Comparison of ENCODE assay signal across 8 mouse cellular contexts in genomic region chr7:6358937-6359590, GRCm38 (mm10). TPM values are rescaled to one million over a fixed set of nuclear protein-coding genes. Genes with fewer than 3 reads are reported as not detected.
DNase-seq lines count a peak whose midpoint lies in the region; ATAC-seq and TF ChIP-seq lines count a peak whose summit lies in the region.

No protein-coding gene starts in this region.

- H3K36me3 ChIP-seq in forebrain, postnatal 0 days (ENCODE audit: insufficient read depth): peaks cover 18% of the 10 kb centered on the region
- H3K36me3 ChIP-seq in forebrain, embryonic 10.5 days (replicated peaks): peaks cover 8% of the 10 kb centered on the region

- peak; percentile 93 for DNase-seq in forebrain, postnatal 0 days
- no peak for DNase-seq in forebrain, embryonic 10.5 days (ENCODE audit: extremely low spot score, low spot score)
- peak; percentile 84 for DNase-seq in thymus, postnatal 0 days (ENCODE audit: low spot score)
- DNase-seq in thymus, postnatal 36 days: no peak
- peak; percentile 91 for DNase-seq in embryo, embryonic 10.5 days (ENCODE audit: low spot score)
- peak; percentile 58 for DNase-seq in lung, postnatal 10 days
- no peak for DNase-seq in layer of hippocampus, postnatal 36 days

- H3K4me2 ChIP-seq in forebrain, postnatal 0 days (ENCODE audit: low read depth): no peak overlapping the region

- H3K9ac ChIP-seq in forebrain, postnatal 0 days: no peak overlapping the region

- no peak overlapping the region for H3K27ac ChIP-seq in forebrain, postnatal 0 days (ENCODE audit: low read depth, low read length)
- no peak overlapping the region for H3K27ac ChIP-seq in forebrain, embryonic 10.5 days

- peaks cover 4% of the 10 kb centered on the region; the same call in 1 of the 2 replicates for H3K4me1 ChIP-seq in forebrain, postnatal 0 days (ENCODE audit: insufficient read depth)
- H3K4me1 ChIP-seq in forebrain, embryonic 10.5 days: peaks cover 16% of the 10 kb centered on the region

- H3K4me3 ChIP-seq in forebrain, postnatal 0 days (ENCODE audit: low read depth, low read length): no peak overlapping the region
- no peak overlapping the region for H3K4me3 ChIP-seq in forebrain, embryonic 10.5 days

- no peaks in the 10 kb centered on the region for H3K9me3 ChIP-seq in forebrain, postnatal 0 days (ENCODE audit: low read length)
- H3K9me3 ChIP-seq in forebrain, embryonic 10.5 days: 0 out of 2 replicates have a peak, but pooled peaks cover 3% of the 10 kb centered on the region

- H3K27me3 ChIP-seq in forebrain, postnatal 0 days (ENCODE audit: insufficient read depth, low read length): no peaks in the 10 kb centered on the region
- no peaks in the 10 kb centered on the region for H3K27me3 ChIP-seq in forebrain, embryonic 10.5 days (ENCODE audit: poor library complexity, severe bottlenecking)

- ATAC-seq in forebrain, postnatal 0 days: no peak
- ATAC-seq in erythroblast, adult 5-6 weeks (replicated peaks; ENCODE audit: low FRiP score, poor library complexity, severe bottlenecking): no peak

- WGBS in forebrain, postnatal 0 days: 53% methylated on average over 10 of the region's 10 CpGs
- 53% methylated on average over 10 of the region's 10 CpGs for WGBS in forebrain, embryonic 10.5 days

- peak; percentile 75 for TF ChIP-seq CTCF in forebrain, postnatal 0 days (IDR thresholded peaks at IDR 0.05; ENCODE audit: low read depth)

RNA-seq across cellular contexts. Expression of gene Zfp78, which starts 4.0 kb away (rescaled TPM):
- 4.0 and 4.5 TPM in 2 replicates for total RNA-seq in forebrain, postnatal 0 days (2014; rRNA removed)
- 1.5 and 3.3 TPM in 2 replicates for polyA plus RNA-seq in forebrain, postnatal 0 days (2015; fragmentation: Nextera tagmentation; extraction: Ambion mirVana)
- polyA plus RNA-seq in forebrain, embryonic 10.5 days (2016; fragmentation: Nextera tagmentation; extraction: Ambion mirVana): 1.9 and 2.1 TPM in 2 replicates
- 1.1 and 1.6 TPM in 2 replicates for polyA plus RNA-seq in thymus, postnatal 0 days (2015; fragmentation: Nextera tagmentation; extraction: Ambion mirVana)
- total RNA-seq in erythroblast, adult 5-6 weeks (2015; ENCODE audit: low replicate concordance): not detected in 2 replicates
- total RNA-seq in erythroblast, adult 5-6 weeks (2017; ENCODE audit: low replicate concordance): 0.43 and 2.1 TPM in 2 replicates
- 1 to 10 TPM; 5.3 to 5.8 TPM for total RNA-seq in layer of hippocampus, postnatal 36 days (2021)

RNA-seq across cellular contexts. Expression of gene Gm3854, which starts 15.5 kb away (rescaled TPM):
- 5.8 and 7.8 TPM in 2 replicates for total RNA-seq in forebrain, postnatal 0 days (2014; rRNA removed)
- polyA plus RNA-seq in forebrain, postnatal 0 days (2015; fragmentation: Nextera tagmentation; extraction: Ambion mirVana): 1.5 and 4.6 TPM in 2 replicates
- polyA plus RNA-seq in forebrain, embryonic 10.5 days (2016; fragmentation: Nextera tagmentation; extraction: Ambion mirVana): 2.7 and 3.4 TPM in 2 replicates
- polyA plus RNA-seq in thymus, postnatal 0 days (2015; fragmentation: Nextera tagmentation; extraction: Ambion mirVana): 0.21 and 0.42 TPM in 2 replicates
- not detected in 2 replicates for total RNA-seq in erythroblast, adult 5-6 weeks (2015; ENCODE audit: low replicate concordance)
- total RNA-seq in erythroblast, adult 5-6 weeks (2017; ENCODE audit: low replicate concordance): not detected in 2 replicates
- total RNA-seq in layer of hippocampus, postnatal 36 days (2021): 1 to 10 TPM; 6.0 to 8.0 TPM

RNA-seq across cellular contexts. Expression of gene Zfp28, which starts 24.0 kb away (rescaled TPM):
- total RNA-seq in forebrain, postnatal 0 days (2014; rRNA removed): 15.4 and 27.4 TPM in 2 replicates
- polyA plus RNA-seq in forebrain, postnatal 0 days (2015; fragmentation: Nextera tagmentation; extraction: Ambion mirVana): 19.8 and 20.7 TPM in 2 replicates
- polyA plus RNA-seq in forebrain, embryonic 10.5 days (2016; fragmentation: Nextera tagmentation; extraction: Ambion mirVana): 9.3 and 10.9 TPM in 2 replicates
- 1.9 and 2.0 TPM in 2 replicates for polyA plus RNA-seq in thymus, postnatal 0 days (2015; fragmentation: Nextera tagmentation; extraction: Ambion mirVana)
- not detected in 2 replicates for total RNA-seq in erythroblast, adult 5-6 weeks (2015; ENCODE audit: low replicate concordance)
- 9.6 TPM in 1 of 2 replicates, not detected in the other for total RNA-seq in erythroblast, adult 5-6 weeks (2017; ENCODE audit: low replicate concordance)
- 10 to 100 TPM in 1 of 2 experiments, 1 to 10 TPM in 1; 6.0 to 12.0 TPM for total RNA-seq in layer of hippocampus, postnatal 36 days (2021)

RNA-seq across cellular contexts. Expression of gene Zfp583, which starts 28.0 kb away (rescaled TPM):
- 12.3 and 13.1 TPM in 2 replicates for total RNA-seq in forebrain, postnatal 0 days (2014; rRNA removed)
- 11.7 and 13.2 TPM in 2 replicates for polyA plus RNA-seq in forebrain, postnatal 0 days (2015; fragmentation: Nextera tagmentation; extraction: Ambion mirVana)
- 6.0 and 6.8 TPM in 2 replicates for polyA plus RNA-seq in forebrain, embryonic 10.5 days (2016; fragmentation: Nextera tagmentation; extraction: Ambion mirVana)
- 2.4 and 3.7 TPM in 2 replicates for polyA plus RNA-seq in thymus, postnatal 0 days (2015; fragmentation: Nextera tagmentation; extraction: Ambion mirVana)
- total RNA-seq in erythroblast, adult 5-6 weeks (2015; ENCODE audit: low replicate concordance): not detected in 2 replicates
- not detected in 2 replicates for total RNA-seq in erythroblast, adult 5-6 weeks (2017; ENCODE audit: low replicate concordance)
- 10 to 100 TPM; 10.4 to 13.1 TPM for total RNA-seq in layer of hippocampus, postnatal 36 days (2021)

RNA-seq across cellular contexts. Expression of gene Smim17, which starts 39.5 kb away (rescaled TPM):
- 15.4 and 17.5 TPM in 2 replicates for total RNA-seq in forebrain, postnatal 0 days (2014; rRNA removed)
- polyA plus RNA-seq in forebrain, postnatal 0 days (2015; fragmentation: Nextera tagmentation; extraction: Ambion mirVana): 3.7 and 3.9 TPM in 2 replicates
- 0.34 and 0.90 TPM in 2 replicates for polyA plus RNA-seq in forebrain, embryonic 10.5 days (2016; fragmentation: Nextera tagmentation; extraction: Ambion mirVana)
- 0.35 TPM in 1 of 2 replicates, not detected in the other for polyA plus RNA-seq in thymus, postnatal 0 days (2015; fragmentation: Nextera tagmentation; extraction: Ambion mirVana)
- total RNA-seq in erythroblast, adult 5-6 weeks (2015; ENCODE audit: low replicate concordance): not detected in 2 replicates
- not detected in 2 replicates for total RNA-seq in erythroblast, adult 5-6 weeks (2017; ENCODE audit: low replicate concordance)
- 10 to 100 TPM; 21.3 to 24.2 TPM for total RNA-seq in layer of hippocampus, postnatal 36 days (2021)

Comparison
In these comparisons a context has a peak if more than half of its experiments do, and no peak if none do; other contexts are left out.
1. DNase-seq: peak in forebrain, postnatal 0 days (single experiment), thymus, postnatal 0 days (single experiment), embryo, embryonic 10.5 days (single experiment) and lung, postnatal 10 days (single experiment); none in forebrain, embryonic 10.5 days (single experiment), thymus, postnatal 36 days (0 of 2) and layer of hippocampus, postnatal 36 days (0 of 2).